Mouse (Mus musculus) macrophage (primary cell): ENCODE measurements around the gene Ankrd34b. TPM values are rescaled to one million over a fixed set of nuclear protein-coding genes. Genes with fewer than 3 reads are reported as not detected.

ENCODE experiments used
- H3K27ac ChIP-seq: fragments of 350-480 bp; formaldehyde crosslinking; 2 replicates; pipeline ENCODE4 v1.9.0; 2021
- H3K36me3 ChIP-seq: fragments of 350-480 bp; formaldehyde crosslinking; 2 replicates; pipeline ENCODE4 v1.9.0; 2021; ENCODE audit errors: inconsistent target
- H3K4me3 ChIP-seq: fragments of 350-480 bp; formaldehyde crosslinking; 2 replicates; pipeline ENCODE4 v1.9.0; 2021; ENCODE audit errors: inconsistent target
- H3K79me2 ChIP-seq: fragments of 350-480 bp; formaldehyde crosslinking; 2 replicates; pipeline ENCODE4 v1.9.0; 2021; ENCODE audit errors: inconsistent target
- WGBS: methylation state at CpG from one replicate; pipeline ENCODE4 v1.1.7; 2026; ENCODE audit warnings: inconsistent platforms; ENCODE audit not compliant: missing documents; 5-methylcytosine and 5-hydroxymethylcytosine counted together
- polyA plus RNA-seq: library from polyadenylated mRNA; stranded (reverse); fragments of 250-400 nt; gene quantifications from 3 replicates; pipeline ENCODE4 v1.2.4, GENCODE M21; 2018; ENCODE audit warnings: inconsistent platforms
- total RNA-seq, 78 experiments: library from RNA; depleted of rRNA; stranded (reverse); fragments of 250-400 nt; gene quantifications; 1 replicate in 9 of 78; 2 replicates in 24 of 78; 3 replicates in 43 of 78; 4 replicates in 2 of 78; pipeline ENCODE4 v1.2.4; 2018; ENCODE audit warnings: inconsistent platforms in 56 of 78

Ankrd34b gene
- total RNA-seq (2018; cell fraction: chromatin; rRNA removed) = not detected
- not detected for total RNA-seq (2018; cell fraction: cytosol; rRNA removed)
- total RNA-seq (2018; cell fraction: nucleus; rRNA removed) = not detected
- not detected in 3 replicates for polyA plus RNA-seq

DNA sequence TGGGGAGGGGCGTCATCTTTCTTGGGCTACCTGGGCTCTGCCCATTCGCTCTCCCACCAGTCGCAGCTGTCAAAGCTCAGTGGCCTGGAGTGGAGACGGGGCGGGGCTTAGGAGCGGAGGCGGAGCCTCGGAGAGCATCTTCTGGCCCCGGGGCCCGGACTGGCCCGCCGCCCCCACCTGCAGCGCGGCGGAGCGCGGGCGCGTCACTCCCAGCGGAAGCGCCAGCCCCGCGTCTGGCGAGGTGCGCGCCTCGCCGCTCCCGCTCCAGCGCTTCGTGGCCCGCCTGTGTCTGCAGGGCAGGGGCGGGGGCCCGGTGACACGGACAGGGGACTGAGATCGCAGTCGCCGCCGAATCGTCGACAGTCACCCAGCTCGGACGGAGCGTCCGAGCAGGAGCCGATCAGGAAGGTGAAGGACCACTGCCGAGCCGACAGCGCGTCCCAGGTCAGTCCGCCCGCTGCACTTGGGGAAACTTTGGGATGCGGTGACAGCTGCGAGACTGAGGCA lies at the start of gene Ankrd34b:
Gene Ankrd34b (plus strand): TSS at position 139 of the 507 bp plus-strand sequence.
- H3K79me2 ChIP-seq = no peaks in the 10 kb centered on the region
- H3K27ac ChIP-seq = no peak within 1 kb of the TSS
- H3K4me3 ChIP-seq = no peak within 1 kb of the TSS
- no peaks in the 10 kb centered on the region for H3K36me3 ChIP-seq
- WGBS = 2% methylated on average over 46 of the region's 54 CpGs

DNA sequence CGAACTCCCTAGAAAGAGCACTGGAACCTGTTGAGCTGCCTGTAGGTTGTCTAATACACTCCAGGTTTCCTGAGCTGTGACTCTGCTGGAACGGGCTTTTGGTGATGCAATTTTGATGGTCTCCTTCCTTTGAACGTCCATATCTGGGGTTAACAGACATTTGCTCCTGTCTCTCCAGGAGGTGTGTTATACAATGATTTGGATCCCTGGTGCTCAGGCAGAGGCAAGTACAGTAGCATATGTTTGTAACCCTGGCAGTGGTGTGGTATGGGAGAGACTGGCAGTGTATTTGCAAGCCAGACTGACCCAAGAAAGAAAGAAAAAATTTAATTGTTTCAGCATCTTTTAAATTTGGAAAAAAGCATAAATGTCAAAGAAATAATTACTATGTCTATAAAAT lies 38.3 kb upstream of the Ankrd34b start:
- no peaks in the 10 kb centered on the region for H3K36me3 ChIP-seq
- no peak overlapping the region for H3K4me3 ChIP-seq
- 80% methylated on average over 3 of the region's 3 CpGs for WGBS
- no peaks in the 10 kb centered on the region for H3K79me2 ChIP-seq
- no peak overlapping the region for H3K27ac ChIP-seq

DNA sequence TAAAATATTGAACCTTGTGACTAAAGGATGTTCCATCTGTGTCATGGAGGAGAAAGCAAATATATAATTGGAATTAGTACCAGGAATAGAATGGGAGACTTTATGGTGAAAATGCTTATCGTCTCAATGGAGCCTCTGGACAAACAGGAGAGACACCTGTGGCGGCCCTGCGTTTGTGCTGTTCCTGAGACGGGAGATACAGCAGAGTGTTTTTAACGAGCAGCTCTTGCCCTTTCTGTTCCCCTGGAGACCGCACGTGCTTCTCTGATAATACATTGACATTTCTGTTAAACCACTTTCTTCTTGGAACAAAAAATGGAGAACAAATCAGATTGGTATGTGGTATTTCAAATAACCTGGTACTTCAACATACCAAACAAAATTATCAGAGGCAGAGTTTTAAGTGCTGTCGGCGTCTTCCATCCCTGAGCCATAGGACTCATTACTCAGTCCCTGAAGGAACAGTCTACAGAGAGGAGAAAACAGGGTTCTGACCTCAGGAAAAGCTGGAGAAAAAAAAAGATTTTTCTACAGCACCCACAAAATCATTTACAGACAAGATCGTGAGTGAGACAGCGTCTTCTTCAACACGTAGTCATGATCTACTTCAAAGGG lies 32.5 kb upstream of the Ankrd34b start:
- Histone ChIP-seq H3K4me3 (no peak overlapping the region), H3K79me2 (no peaks in the 10 kb centered on the region), H3K36me3 (no peaks in the 10 kb centered on the region), H3K27ac (no peak overlapping the region)
- 89% methylated on average over 12 of the region's 12 CpGs for WGBS

DNA sequence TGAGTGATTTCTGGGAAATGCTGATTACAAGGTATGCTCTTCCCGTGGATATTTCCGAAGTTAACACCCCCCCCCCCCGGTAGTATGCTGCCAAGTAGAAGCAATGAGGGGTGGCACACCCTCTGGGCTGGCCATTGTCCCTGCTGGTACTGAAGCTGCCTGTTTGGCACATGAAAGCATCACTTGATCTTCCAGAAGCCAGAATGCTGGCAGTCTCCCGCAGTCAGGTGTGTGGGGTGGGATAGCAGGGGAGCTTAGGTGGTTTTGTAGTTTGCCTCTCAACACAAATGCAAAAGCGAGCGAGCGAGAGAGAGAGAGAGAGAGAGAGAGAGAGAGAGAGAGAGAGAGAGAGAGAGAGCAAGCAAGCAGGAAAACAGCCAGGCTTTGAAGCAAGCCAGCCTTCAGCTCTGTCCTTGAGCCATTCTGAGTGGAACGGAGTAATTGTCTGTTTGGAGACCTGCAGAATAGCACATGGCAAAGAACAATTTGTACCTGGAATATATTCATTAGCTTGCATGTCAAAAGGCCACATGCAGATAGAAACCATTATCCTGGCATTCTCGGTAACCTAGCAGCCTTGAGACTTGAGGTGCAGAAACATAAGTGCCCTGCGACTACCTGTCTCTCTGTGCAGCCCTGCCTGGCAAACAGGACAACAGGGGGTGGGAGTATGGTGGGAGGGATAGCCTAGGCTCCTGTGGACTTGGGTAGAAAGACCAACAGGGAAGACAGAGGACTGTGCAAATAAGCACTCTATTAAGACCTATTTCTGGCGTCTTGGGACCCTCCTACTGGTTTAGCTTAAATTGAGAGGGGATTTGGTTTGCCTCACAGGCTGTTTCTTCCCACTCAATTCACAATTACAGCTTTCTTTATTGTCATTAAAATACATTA lies 27.0 kb upstream of the Ankrd34b start:
- no peak overlapping the region for H3K4me3 ChIP-seq
- 93% methylated on average over 9 of the region's 11 CpGs for WGBS
- H3K36me3 ChIP-seq = no peaks in the 10 kb centered on the region
- H3K27ac ChIP-seq = no peak overlapping the region
- no peaks in the 10 kb centered on the region for H3K79me2 ChIP-seq

- Histone ChIP-seq H3K79me2 (no peaks in the 10 kb centered on the region), H3K36me3 (no peaks in the 10 kb centered on the region), H3K4me3 (no peak overlapping the region), H3K27ac (no peak overlapping the region)
- WGBS = 83% methylated on average over 2 of the region's 2 CpGs
Observed at GRCm38 (mm10) chr13:92402063-92402462, 23.6 kb upstream of the Ankrd34b start.

- Histone ChIP-seq H3K4me3 (no peak overlapping the region), H3K36me3 (no peaks in the 10 kb centered on the region), H3K27ac (no peak overlapping the region), H3K79me2 (no peaks in the 10 kb centered on the region)
- 91% methylated on average over 3 of the region's 3 CpGs for WGBS
Observed at GRCm38 (mm10) chr13:92403496-92403895, 22.2 kb upstream of the Ankrd34b start.

GRCm38 (mm10) chr13:92410486-92410885 lies 15.2 kb upstream of the Ankrd34b start:
- H3K79me2 ChIP-seq = no peaks in the 10 kb centered on the region
- WGBS = 100% methylated on average over 2 of the region's 2 CpGs

DNA sequence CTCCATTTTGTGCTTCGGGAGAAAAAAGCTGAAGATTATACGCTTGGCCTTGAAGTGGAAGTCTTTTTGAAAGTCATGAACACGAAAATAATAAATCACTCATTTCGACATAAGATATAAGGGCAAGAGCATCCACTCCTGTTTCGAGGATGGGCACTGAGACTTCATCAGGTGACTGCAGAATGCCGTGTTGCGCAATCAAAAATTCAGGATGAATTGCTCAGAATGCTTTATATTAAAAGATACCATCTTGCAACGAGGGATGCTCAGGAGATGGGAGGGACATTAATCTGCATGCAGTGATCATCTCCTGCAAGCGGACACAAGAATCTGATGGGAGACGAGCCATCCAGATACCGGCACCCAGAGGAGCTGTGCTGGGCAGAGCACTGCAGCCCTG lies 6.1 kb upstream of the Ankrd34b start:
- WGBS = 85% methylated on average over 11 of the region's 11 CpGs

More at GRCm38 (mm10) chr13:92410486-92410885, 15.2 kb upstream of the Ankrd34b start:
- Histone ChIP-seq H3K4me3 (no peak overlapping the region), H3K27ac (no peak overlapping the region), H3K36me3 (no peaks in the 10 kb centered on the region)

DNA sequence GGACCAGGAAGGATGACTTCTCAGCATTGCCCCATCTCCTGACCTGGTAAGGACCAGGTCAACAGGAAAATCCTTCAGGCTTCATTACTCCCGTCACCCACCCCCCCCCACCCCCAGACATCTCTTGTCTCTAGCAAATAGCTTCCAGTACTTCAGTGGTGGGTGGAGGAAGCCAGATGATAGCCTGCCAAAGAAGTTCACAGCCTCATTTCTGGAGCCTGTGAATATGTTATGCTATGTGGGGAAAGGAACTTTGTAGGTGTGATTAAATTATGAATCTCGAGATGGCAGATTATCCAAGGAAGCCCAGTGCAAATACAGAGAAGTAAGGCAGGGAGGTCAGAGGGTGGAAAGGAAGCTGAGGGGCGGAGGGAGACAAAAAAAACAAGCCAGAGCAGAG lies 2.0 kb upstream of the Ankrd34b start:
- no peak overlapping the region for H3K27ac ChIP-seq
- no peaks in the 10 kb centered on the region for H3K36me3 ChIP-seq
- H3K79me2 ChIP-seq = no peaks in the 10 kb centered on the region
- H3K4me3 ChIP-seq = no peak overlapping the region
- WGBS = 65% methylated on average over 3 of the region's 3 CpGs

More for the DNA sequence above, 6.1 kb upstream of the Ankrd34b start:
- H3K79me2 ChIP-seq = no peaks in the 10 kb centered on the region
- no peak overlapping the region for H3K27ac ChIP-seq
- no peak overlapping the region for H3K4me3 ChIP-seq
- H3K36me3 ChIP-seq = no peaks in the 10 kb centered on the region

DNA sequence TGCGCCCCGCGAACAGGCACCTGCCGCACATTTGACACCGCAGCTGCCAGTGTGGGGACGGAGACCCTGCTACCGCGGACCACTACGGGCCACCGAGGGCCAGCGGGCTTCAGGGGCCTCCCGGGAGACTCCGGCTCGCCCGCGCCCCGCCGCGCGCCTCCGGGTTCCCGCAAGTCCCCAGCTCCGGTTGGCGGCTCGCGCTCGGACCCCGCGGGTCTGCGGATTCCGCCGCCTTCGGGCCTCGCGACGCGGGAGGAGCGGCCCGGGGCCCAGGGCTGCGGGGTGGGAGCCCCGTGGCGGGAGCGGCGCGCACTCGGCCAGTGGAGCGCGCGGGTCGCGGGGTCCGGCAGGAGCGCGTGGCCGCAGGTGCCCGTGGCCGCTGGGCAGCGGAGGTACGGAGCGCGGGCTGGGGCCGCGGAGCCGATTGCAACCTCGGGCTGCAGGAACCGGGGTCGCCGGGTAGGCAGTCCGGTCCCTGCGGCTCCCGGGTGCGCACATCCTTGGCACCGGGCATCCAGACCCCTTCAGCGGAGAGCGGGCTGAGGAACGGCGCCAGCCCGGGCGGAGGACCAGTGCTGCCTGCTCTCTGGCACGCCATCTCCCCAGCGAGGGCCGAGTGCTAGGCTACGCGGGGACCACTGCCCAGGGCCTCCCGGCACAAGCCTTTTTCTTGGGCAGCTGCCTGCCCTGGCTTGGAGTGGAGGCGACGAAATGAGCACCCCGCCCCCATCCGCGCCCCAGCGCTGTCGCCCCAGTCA lies 777 bp downstream of the Ankrd34b start:
- no peak overlapping the region for H3K4me3 ChIP-seq
- 3% methylated on average over 79 of the region's 92 CpGs for WGBS
- H3K36me3 ChIP-seq = no peaks in the 10 kb centered on the region
- no peaks in the 10 kb centered on the region for H3K79me2 ChIP-seq
- H3K27ac ChIP-seq = no peak overlapping the region

- Histone ChIP-seq H3K79me2 (no peaks in the 10 kb centered on the region), H3K4me3 (no peak overlapping the region), H3K36me3 (no peaks in the 10 kb centered on the region), H3K27ac (no peak overlapping the region)
- 59% methylated on average over 4 of the region's 4 CpGs for WGBS
Observed at GRCm38 (mm10) chr13:92427351-92427855, 1.7 kb downstream of the Ankrd34b start.

GRCm38 (mm10) chr13:92438656-92439055 lies 13.0 kb downstream of the Ankrd34b start:
- H3K4me3 ChIP-seq = no peak overlapping the region
- no peaks in the 10 kb centered on the region for H3K79me2 ChIP-seq
- WGBS = 93% methylated on average over 10 of the region's 10 CpGs
- no peak overlapping the region for H3K27ac ChIP-seq
- no peaks in the 10 kb centered on the region for H3K36me3 ChIP-seq

- H3K79me2 ChIP-seq = no peaks in the 10 kb centered on the region
- no peak overlapping the region for H3K4me3 ChIP-seq
- H3K36me3 ChIP-seq = no peaks in the 10 kb centered on the region
- no peak overlapping the region for H3K27ac ChIP-seq
- 84% methylated on average over 13 of the region's 13 CpGs for WGBS
Observed at GRCm38 (mm10) chr13:92440286-92440685, 14.6 kb downstream of the Ankrd34b start.

GRCm38 (mm10) chr13:92446872-92447271 lies 21.2 kb downstream of the Ankrd34b start:
- no peak overlapping the region for H3K27ac ChIP-seq
- H3K79me2 ChIP-seq = no peaks in the 10 kb centered on the region
- 92% methylated on average over 7 of the region's 7 CpGs for WGBS
- no peaks in the 10 kb centered on the region for H3K36me3 ChIP-seq
- no peak overlapping the region for H3K4me3 ChIP-seq
